Mouse (Mus musculus): Measurements from ENCODE around the gene Cdh4.

The Cdh4 gene

GRCm38 (mm10) chr2:179599886-179600285, 157.7 kb downstream of the Cdh4 start:
- no peak for DNase-seq (ENCODE audit: low spot score)

DNA sequence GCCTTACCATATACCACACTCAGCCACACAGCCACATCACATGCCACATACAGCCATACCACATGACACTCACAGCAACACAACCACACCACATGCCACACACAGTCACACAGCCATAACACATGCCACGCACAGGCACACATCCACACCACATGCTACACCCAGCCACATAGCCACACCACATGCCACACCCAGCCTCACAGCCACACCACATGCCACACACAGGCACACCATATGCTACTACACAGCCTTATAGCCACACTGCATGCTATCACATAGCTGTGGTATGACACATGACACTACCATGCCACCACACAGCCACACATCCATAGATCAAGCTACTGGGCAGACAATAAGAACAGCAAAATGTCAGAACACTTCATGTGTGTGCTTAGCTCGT, 158.1 kb downstream of the Cdh4 start:
- DNase-seq (ENCODE audit: low spot score), result no peak

DNA sequence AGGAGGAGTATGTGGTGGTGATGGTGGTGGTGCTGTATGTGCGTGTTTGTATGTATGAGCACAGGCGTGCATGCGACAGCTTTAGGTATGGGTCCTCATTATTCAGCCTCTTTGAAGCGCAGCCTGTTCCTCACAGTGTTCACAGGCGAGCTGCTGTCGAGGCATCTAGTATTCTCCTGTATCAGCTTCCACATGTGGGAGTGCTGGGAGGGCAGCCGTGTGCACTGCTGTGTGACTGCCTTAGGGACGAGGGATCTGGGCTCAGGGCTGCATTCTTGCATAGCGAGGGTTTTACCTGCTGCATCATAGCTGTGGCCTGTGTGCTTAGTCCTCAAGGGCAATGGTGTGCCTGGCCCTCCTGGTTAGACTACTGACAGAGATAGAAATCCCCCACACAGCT, 158.9 kb downstream of the Cdh4 start:
- no peak for DNase-seq (ENCODE audit: low spot score)

DNA sequence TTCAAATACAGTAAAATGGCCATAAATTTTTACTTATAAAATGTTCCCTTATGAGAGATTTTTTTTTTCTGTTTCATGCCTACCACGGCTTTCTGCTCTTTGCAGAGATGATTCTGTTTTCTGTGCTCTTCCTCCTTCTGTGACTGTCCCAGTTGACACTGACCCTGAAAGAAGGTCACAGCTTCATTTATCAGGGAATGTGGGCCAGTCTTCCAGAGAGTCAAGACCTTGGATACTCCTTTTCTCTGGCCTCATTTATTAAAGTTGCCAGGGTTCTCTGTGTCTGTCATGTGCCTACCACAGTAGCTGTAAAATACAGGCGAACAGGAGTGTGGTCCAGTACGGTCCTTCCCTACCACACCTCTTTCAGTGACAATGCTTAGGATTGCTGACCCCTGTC, 162.5 kb downstream of the Cdh4 start:
- DNase-seq (ENCODE audit: low spot score), result no peak

DNA sequence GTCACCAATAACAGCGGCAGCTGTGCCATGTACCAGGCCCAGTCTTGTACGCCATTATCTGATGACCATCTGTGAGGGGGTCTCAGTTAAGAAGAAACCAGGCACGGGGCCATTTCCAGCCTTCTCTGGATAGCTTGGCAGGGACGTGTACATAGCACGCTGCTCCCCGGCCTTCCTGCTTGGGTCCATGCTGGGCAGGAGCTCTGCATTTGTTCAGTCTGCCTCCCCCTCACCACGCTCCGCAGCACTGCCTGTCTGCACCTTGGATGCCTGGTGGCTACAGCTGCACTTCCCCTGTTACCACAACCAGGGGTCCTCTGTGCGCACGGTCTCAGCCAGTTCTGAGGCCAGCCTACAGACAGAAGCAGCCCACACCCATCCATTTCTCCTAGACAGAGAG, 163.0 kb downstream of the Cdh4 start:
- no peak for DNase-seq (ENCODE audit: low spot score)

DNA sequence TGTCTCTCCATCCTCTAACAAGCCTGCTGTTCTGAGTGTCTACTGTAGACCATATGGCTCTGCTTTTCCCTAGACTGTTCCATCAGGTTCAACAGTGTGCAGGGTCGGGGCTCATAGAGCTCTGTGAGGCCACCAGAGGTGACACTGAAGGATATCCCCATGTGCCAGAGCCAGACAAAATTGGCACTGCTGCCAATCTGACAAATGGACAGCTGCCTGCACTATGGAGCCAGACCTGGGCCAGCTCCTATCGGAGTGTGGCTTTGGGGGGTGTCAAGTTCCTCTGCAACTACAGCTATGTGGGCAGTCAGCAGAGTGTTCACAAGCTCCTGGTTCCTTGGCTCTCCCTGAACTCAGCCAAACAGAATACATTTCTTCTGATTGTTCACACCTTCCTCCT, 164.1 kb downstream of the Cdh4 start:
- no peak for DNase-seq (ENCODE audit: low spot score)

- no peak for DNase-seq (ENCODE audit: low spot score)
Observed at GRCm38 (mm10) chr2:179615906-179616305, 173.7 kb downstream of the Cdh4 start.

- DNase-seq (ENCODE audit: low spot score), result no peak
Observed at GRCm38 (mm10) chr2:179623643-179624473, 181.6 kb downstream of the Cdh4 start.

DNA sequence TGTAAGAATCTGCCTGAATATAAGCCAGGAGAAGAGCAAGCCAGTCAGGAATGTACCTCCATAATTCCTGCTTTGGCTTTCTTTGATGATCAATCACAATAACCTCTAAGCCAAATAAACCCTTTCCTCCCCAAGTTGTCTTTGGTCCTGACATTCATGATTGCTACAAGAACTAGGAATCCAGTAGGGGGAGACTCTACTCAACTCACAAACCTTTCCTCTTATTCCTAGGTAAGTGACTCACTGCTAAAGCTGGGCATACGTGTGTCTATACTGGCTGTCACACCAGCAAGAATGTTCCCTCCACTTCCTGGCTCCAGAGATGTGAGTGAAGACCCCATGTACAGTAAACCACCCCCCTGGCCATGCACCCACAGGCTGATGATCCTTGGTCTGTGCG, 185.3 kb downstream of the Cdh4 start:
- DNase-seq (ENCODE audit: low spot score), result no peak

- DNase-seq (ENCODE audit: low spot score), result no peak
Observed at GRCm38 (mm10) chr2:179630720-179631119, 188.5 kb downstream of the Cdh4 start.

DNA sequence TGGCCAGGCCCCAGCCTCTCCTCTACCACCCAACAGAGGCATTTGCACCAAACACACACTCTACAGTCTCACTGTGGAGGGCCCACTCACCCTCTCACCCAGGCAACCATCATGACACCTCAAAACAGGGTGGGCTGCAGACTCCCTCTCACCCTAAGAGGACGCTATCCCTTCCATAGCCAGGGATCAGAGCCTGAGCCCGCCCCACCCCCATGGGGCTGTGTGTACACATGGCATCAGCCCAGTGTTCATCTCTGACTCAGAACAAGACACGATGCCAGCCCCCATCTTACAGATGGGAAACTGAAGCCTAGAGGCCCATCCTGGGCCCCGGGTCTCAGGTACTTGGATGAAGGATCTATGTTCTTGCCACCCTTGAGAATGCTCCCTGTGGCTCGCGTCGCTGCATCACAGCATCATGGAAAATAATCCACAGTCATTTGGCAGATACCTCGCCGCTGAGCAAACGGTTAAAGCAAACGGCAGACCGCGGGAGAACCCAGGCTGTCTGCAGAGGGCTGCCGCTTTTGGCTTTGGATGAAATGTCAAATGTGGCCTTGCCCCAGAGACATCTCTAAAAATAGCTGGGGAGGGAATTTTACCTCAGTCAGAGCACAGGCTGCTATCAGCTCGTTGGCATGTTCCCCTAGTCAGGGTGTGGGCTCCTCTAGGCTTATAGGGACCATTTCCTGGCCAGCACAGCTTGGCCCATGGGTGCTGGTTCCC, 198.5 kb downstream of the Cdh4 start:
- DNase-seq (ENCODE audit: low spot score), result no peak

DNA sequence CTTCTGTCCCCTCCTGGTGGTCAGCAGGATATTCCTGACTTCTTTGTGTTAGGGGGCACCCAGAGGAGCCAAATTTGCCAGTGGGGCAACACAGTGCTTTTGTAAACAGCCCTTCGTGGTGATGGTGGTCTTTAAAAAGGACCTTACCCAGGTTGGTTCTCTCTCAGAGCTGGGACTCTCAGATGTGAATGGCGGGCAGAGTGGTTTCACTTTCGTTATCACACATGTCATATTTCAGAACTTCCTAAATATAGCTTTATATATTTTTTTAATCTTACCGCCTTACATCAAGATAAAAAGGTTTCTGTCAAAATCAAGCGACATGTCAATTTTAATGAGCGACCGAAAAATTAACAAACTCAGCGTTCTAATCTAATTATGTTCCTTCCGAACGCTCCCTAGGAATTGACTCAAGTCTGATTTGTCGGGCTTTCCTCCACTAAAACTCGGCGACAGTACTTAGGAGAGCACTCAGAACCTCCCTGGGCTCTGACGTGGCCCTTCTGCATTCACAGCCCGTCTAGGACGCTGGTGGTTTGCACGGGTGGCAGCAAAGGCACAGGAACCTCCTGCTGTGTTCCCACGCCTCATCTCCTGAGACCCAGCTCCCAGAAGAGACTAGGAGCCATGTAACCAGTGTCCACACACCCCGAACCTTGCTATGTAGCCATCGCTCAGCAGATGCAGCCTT, 206.5 kb downstream of the Cdh4 start:
- DNase-seq (ENCODE audit: low spot score), result no peak

GRCm38 (mm10) chr2:179649370-179649769, 207.1 kb downstream of the Cdh4 start:
- no peak for DNase-seq (ENCODE audit: low spot score)

- DNase-seq (ENCODE audit: low spot score), result no peak
Observed at GRCm38 (mm10) chr2:179650168-179650567, 207.9 kb downstream of the Cdh4 start.

DNA sequence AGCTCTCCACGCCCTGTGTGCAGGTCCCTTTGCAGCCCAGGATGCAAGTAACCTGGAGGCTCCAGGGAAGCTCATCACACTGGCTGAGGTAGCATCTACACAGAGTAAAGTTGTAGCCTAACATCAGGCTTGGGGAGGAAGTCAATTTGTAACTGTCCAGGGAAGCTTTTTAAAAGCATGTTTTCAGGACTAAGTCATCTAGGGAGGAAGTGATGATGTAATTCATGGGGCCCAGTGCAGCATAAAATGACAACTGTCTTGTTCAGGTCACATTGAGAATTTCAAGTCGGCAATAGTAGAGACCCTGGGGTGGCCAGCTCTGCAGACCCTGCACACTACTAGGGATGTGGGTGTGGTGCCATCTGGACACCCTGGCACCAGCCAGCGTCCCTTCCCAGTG, 213.3 kb downstream of the Cdh4 start:
- DNase-seq (ENCODE audit: low spot score), result no peak

GRCm38 (mm10) chr2:179659254-179659653, 217.0 kb downstream of the Cdh4 start:
- no peak for DNase-seq (ENCODE audit: low spot score)

- DNase-seq (ENCODE audit: low spot score), result no peak
Observed at GRCm38 (mm10) chr2:179661998-179662714, 219.9 kb downstream of the Cdh4 start.

DNA sequence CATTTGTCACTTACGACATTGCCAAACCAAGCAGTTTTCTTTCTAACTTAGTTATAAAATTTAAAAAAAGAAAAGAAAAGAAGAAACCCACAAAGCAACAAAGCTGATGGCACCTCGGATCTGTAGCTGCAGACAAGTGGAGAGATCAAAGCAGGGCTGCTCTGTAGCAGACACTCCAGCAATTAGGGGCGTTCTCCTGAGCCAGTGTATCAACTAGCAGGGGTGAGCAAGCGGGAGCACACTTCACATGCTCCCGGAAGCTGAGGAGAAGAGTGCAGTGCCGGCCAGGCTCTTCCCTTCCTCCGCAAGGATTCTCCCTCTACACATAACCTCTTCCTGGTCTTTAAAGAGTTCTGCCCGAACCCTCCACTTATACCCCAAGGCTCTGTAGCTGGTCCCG, 220.5 kb downstream of the Cdh4 start:
- DNase-seq (ENCODE audit: low spot score), result no peak

DNA sequence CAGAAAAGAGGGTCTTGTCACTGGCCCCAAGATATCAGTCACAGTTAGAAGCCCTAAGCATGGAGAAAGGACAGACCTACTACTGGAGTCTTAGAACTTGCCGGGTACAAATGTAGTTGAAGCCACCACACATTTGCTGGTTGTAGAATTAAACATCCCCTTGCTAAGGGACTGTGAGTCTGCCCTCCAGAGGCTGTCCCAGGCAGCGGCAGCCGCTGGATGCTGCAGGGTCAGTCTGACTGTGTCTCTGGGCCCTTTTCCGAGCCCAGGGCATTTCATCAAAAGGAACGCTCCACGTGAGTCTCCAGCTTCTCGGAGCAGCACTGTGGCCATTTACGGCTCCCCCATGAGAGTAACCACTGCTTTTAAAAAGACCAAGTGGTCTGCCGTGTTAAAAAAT, 221.4 kb downstream of the Cdh4 start:
- no peak for DNase-seq (ENCODE audit: low spot score)

DNA sequence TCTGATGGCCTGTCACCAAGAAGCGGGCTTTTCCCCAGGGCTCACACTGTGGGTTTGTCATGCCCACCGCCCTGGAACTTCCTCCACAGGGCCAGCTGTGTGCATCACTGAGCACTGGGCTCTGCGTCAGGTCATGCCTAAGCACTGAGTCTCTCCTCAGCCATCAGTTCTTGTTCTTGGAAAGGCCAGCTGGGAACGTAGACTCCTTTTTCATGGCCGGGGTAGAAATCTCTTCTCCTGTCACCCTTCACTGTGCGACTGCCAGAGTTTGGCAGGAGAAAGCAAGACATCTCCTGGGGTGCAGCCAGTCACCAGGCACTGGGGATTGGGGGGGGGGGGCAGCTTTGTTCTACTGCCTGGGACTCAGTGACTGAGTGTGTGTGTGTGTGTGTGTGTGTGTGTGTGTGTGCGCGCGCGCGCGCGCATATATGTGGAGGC, 222.0 kb downstream of the Cdh4 start:
- no peak for DNase-seq (ENCODE audit: low spot score)

- DNase-seq (ENCODE audit: low spot score), result no peak
Observed at GRCm38 (mm10) chr2:179670689-179671088, 228.5 kb downstream of the Cdh4 start.

DNA sequence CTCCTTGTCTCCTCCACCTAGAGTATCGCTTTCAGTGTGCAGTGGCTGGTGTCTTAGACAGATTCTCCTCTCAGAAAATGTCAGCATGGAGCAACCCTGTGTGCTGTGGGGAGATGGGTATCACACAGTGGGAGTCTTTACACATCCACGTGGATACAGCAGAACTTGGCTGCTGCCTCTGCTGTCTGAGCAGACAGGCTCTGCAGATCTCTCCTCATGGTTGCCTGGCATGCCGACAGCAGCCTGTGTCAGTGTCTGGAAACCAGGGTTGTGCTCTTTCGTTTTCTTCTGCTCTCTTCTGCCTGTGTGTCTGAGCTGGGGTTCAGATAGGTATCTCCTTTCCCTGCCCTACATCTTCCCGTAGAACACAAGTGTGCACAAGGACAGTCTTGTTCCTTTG, 237.6 kb downstream of the Cdh4 start:
- no peak for DNase-seq (ENCODE audit: low spot score)
